Mouse (Mus musculus) kidney, embryonic 14.5 days (tissue): ENCODE data around the gene Olfr716. TPM values are rescaled to one million over a fixed set of nuclear protein-coding genes. Genes with fewer than 3 reads are reported as not detected.
"Not testable (repeated sequence)": the region's sequence is repeated elsewhere in the genome, so short reads cannot be mapped to it uniquely, and the experiment has no call there.

ENCODE experiments used
- ATAC-seq: fragments of 200-750 bp; cut with Nextera tagmentation; 2 replicates; pipeline ENCODE4 v1.8.0; 2017; ENCODE audit warnings: moderate number of reproducible peaks, mild to moderate bottlenecking, moderate TSS enrichment, moderate library complexity; ENCODE audit not compliant: low FRiP score, low TSS enrichment
- H3K27ac ChIP-seq: fragments of 300-500 bp; sonication (generic); 2 replicates; pipeline ENCODE4 v1.5.1; 2014; ENCODE audit warnings: low read depth, mild to moderate bottlenecking, low read length, moderate library complexity, mixed read lengths
- H3K27me3 ChIP-seq: fragments of 300-500 bp; sonication (generic); 2 replicates; pipeline ENCODE4 v1.6.1; 2014; ENCODE audit warnings: mild to moderate bottlenecking, low read length; ENCODE audit not compliant: control insufficient read depth, insufficient read depth
- H3K36me3 ChIP-seq: fragments of 300-500 bp; sonication (generic); 2 replicates; pipeline ENCODE4 v1.6.1; 2014; ENCODE audit warnings: low read length, mixed read lengths; ENCODE audit not compliant: control insufficient read depth, insufficient read depth
- H3K4me1 ChIP-seq: fragments of 300-500 bp; sonication (generic); 2 replicates; pipeline ENCODE4 v1.6.1; 2014; ENCODE audit warnings: low read length, mixed read lengths; ENCODE audit not compliant: control insufficient read depth, insufficient read depth
- H3K4me2 ChIP-seq: fragments of 300-500 bp; sonication (generic); replicated peaks from 2 replicates; pipeline ENCODE4 v1.6.1; 2014; ENCODE audit warnings: low read depth, mild to moderate bottlenecking, low read length
- H3K4me3 ChIP-seq: fragments of 300-500 bp; sonication (generic); 2 replicates; pipeline ENCODE4 v1.5.1; 2014; ENCODE audit warnings: mild to moderate bottlenecking, low read length
- H3K9ac ChIP-seq: fragments of 300-500 bp; sonication (generic); 2 replicates; pipeline ENCODE4 v1.6.1; 2014; ENCODE audit warnings: low read depth, mild to moderate bottlenecking, low read length, moderate library complexity
- H3K9me3 ChIP-seq: fragments of 300-500 bp; sonication (generic); 2 replicates; pipeline ENCODE4 v1.6.1; 2016; ENCODE audit warnings: low read length; ENCODE audit not compliant: control insufficient read depth
- WGBS: fragments of 180-500 bp; shearing (Covaris S2); extraction: QIAGEN DNeasy Blood & Tissue Kit; methylation state at CpG from one replicate; pipeline ENCODE4 v1.1.7; 2014; 5-methylcytosine and 5-hydroxymethylcytosine counted together
- polyA plus RNA-seq: library from polyadenylated mRNA; unstranded; fragments of >200 nt; fragmentation: Nextera tagmentation; extraction: Ambion mirVana; gene quantifications from 2 replicates; pipeline ENCODE4 v1.2.1, GENCODE M21; 2014

Gene Olfr716
- not detected in 2 replicates for polyA plus RNA-seq

DNA sequence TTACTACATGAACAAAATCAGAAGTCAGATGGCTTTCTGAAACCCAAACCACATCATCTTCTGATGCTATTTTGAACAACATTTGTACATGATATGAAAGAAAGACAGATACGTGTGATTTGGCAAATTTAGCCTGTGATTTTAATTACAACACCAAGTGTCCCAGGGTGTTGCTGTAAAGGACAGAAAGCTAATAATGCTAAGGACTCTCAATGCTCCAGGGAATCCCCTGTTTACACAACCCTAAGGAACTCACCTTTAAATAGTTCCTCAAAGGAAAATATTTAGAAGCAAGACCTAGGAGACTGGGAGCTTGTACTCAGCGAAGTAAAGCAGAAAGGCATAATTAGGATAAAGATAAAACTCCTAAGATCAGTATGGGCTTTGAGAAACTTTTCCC lies at the start of gene Olfr716:
Gene Olfr716 (plus strand): TSS at position 301 of the 400 bp plus-strand sequence.
- H3K4me3 ChIP-seq, H3K27me3 ChIP-seq, ATAC-seq, H3K9me3 ChIP-seq, H3K27ac ChIP-seq, H3K36me3 ChIP-seq, H3K4me2 ChIP-seq, H3K4me1 ChIP-seq, H3K9ac ChIP-seq: not testable (repeated sequence)
- 77% methylated on average over 2 of the region's 2 CpGs for WGBS

DNA sequence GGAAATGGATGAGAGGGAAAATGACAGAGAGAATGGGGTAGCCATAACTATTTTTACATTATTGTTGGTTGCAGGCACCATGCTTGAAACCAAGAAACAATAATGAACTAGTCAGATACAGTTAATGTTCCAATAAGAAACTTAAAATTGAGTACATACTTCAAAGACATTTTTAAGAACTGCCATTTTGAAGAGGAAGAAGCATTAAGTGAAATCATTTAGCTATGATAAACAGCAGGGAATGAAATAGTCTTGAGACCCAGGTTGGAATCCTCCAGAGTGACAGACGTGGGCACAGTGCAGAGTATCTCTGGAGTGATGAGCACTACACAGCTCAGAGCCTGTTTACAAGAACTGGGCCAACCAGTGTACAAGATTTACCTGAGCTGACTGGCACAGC lies 45.2 kb upstream of the Olfr716 start, which contains the start of gene Olfr17:
Gene Olfr17 (plus strand): TSS at position 301 of the 400 bp plus-strand sequence.
- no peak within 1 kb of the TSS for H3K9ac ChIP-seq
- H3K27ac ChIP-seq: no peak within 1 kb of the TSS
- no peak within 1 kb of the TSS for H3K4me3 ChIP-seq
- 54% methylated on average over 1 of the region's 1 CpGs for WGBS
- H3K4me1 ChIP-seq: no peaks in the 10 kb centered on the region
- no peak for ATAC-seq
- H3K27me3 ChIP-seq: no peaks in the 10 kb centered on the region
- no peaks in the 10 kb centered on the region for H3K9me3 ChIP-seq
- H3K36me3 ChIP-seq: no peaks in the 10 kb centered on the region
- H3K4me2 ChIP-seq: no peak within 1 kb of the TSS

DNA sequence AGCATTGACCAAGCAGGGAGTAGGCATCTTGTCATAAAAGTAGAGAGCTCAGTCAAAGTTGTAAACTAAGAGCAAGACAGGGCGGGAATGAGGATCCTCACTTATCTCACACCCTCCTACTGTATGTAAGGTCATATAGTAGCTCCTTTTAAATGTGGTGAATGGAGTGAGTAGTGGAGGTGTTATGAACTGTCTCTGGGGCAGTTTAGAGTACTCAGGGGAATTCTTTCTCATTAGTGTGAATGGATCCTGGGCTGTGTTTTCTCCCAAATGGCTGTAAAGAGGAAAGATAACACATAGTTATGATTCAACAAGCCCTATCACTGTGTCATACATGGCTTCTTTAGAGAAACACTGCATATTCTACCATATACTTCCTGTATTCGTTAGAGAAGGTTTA lies 27.9 kb upstream of the Olfr716 start, which contains the start of gene Olfr715b:
Gene Olfr715b (minus strand): TSS at position 101 of the 400 bp plus-strand sequence.
- not testable (repeated sequence) for H3K27me3 ChIP-seq, H3K9ac ChIP-seq, H3K4me2 ChIP-seq, H3K36me3 ChIP-seq, H3K4me1 ChIP-seq, H3K9me3 ChIP-seq, ATAC-seq, H3K4me3 ChIP-seq, H3K27ac ChIP-seq
- WGBS: 60% methylated on average over 1 of the region's 2 CpGs

DNA sequence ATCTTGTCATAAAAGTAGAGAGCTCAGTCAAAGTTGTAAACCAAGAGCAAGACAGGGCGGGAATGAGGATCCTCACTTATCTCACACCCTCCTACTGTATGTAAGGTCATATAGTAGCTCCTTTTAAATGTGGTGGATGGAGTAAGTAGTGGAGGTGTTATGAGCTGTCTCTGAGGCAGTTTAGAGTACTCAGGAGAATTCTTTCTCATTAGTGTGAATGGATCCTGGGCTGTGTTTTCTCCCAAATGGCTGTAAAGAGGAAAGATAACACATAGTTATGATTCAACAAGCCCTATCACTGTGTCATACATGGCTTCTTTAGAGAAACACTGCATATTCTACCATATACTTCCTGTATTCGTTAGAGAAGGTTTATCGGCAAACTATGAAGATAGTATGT lies 7.1 kb upstream of the Olfr716 start, which contains the start of gene Olfr715:
Gene Olfr715 (minus strand): TSS at position 101 of the 400 bp plus-strand sequence.
- H3K4me1 ChIP-seq, H3K27me3 ChIP-seq, H3K9me3 ChIP-seq, H3K4me2 ChIP-seq, H3K36me3 ChIP-seq, ATAC-seq, H3K9ac ChIP-seq, H3K27ac ChIP-seq, H3K4me3 ChIP-seq: not testable (repeated sequence)
- WGBS: 53% methylated on average over 1 of the region's 3 CpGs

DNA sequence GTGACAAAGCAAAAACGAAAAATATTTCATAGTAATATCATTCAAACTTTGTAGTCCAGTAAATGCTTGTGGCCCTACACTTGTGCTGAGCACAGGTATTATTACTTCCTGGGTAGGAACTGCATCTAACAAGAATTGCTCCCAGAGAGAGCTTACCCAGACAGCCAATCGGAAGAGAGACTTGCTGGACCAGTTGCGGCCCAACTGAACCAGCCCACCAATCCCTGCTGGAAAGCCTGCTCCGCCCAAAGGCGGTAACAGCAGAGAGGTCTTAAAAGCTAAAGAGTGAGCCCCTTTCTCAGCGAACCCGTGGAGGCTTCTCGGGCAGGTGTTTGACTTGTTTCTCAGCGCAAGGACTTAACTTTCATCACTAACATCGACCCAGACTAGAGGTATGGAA lies 28.6 kb downstream of the Olfr716 start, which contains the start of gene Nlrp14:
Gene Nlrp14 (plus strand): TSS at position 301 of the 400 bp plus-strand sequence.
- Histone ChIP-seq H3K27me3 (no peaks in the 10 kb centered on the region), H3K9ac (no peak within 1 kb of the TSS), H3K27ac (no peak within 1 kb of the TSS), H3K4me3 (no peak within 1 kb of the TSS), H3K4me1 (no peaks in the 10 kb centered on the region), H3K4me2 (no peak within 1 kb of the TSS), H3K36me3 (no peaks in the 10 kb centered on the region), H3K9me3 (no peaks in the 10 kb centered on the region)
- WGBS: 89% methylated on average over 10 of the region's 10 CpGs
- no peak for ATAC-seq

DNA sequence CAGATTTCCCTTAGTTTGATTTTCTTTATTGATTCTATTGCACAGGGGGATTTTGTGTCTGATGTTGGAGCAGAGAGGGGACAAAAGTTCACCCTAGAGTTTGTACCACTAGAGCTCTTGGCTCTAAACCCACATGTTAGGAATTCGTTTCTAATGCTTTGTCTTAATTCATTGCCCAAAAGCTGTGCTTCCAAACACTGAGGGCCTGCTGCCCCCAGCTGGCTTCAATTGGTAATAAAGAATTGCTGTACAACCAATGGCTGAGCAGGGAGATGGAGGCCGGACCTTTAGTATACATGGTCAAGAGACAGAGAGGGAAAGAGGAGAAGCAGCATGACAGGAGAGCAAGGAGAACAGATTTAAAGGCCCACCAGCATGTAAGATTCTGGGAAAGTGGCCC lies 42.3 kb downstream of the Olfr716 start:
- no peak overlapping the region for H3K4me3 ChIP-seq
- ATAC-seq: no peak
- no peak overlapping the region for H3K4me2 ChIP-seq
- H3K36me3 ChIP-seq: no peaks in the 10 kb centered on the region
- WGBS: 41% methylated on average over 2 of the region's 2 CpGs
- no peak overlapping the region for H3K9ac ChIP-seq
- no peaks in the 10 kb centered on the region for H3K4me1 ChIP-seq
- no peak overlapping the region for H3K27ac ChIP-seq
- no peaks in the 10 kb centered on the region for H3K27me3 ChIP-seq
- no peaks in the 10 kb centered on the region for H3K9me3 ChIP-seq

Other genes starting within 250 kb of the Olfr716 start
- not detected in 2 replicates for gene Olfr707, start 237.1 kb upstream of the Olfr716 start, polyA plus RNA-seq
- not detected in 2 replicates for gene Olfr1532-ps1, start 230.3 kb upstream of the Olfr716 start, polyA plus RNA-seq
- gene Olfr709-ps1, start 206.1 kb upstream of the Olfr716 start, polyA plus RNA-seq: not detected in 2 replicates
- gene Olfr710, start 190.0 kb upstream of the Olfr716 start, polyA plus RNA-seq: not detected in 2 replicates
- gene Olfr6, start 174.4 kb upstream of the Olfr716 start, polyA plus RNA-seq: not detected in 2 replicates
- not detected in 2 replicates for gene Olfr711, start 162.9 kb upstream of the Olfr716 start, polyA plus RNA-seq
- gene Olfr2, start 132.3 kb upstream of the Olfr716 start, polyA plus RNA-seq: not detected in 2 replicates
- gene Olfr713, start 107.2 kb upstream of the Olfr716 start, polyA plus RNA-seq: not detected in 2 replicates
- gene Olfr714, start 67.3 kb upstream of the Olfr716 start, polyA plus RNA-seq: not detected in 2 replicates
- not detected in 2 replicates for gene Olfr17, start 45.1 kb upstream of the Olfr716 start, polyA plus RNA-seq
- not detected in 2 replicates for gene Olfr715b, start 28.0 kb upstream of the Olfr716 start, polyA plus RNA-seq
- not detected in 2 replicates for gene Olfr715, start 7.2 kb upstream of the Olfr716 start, polyA plus RNA-seq
- not detected in 2 replicates for gene Nlrp14, start 28.7 kb downstream of the Olfr716 start, polyA plus RNA-seq
- not detected in 2 replicates for gene Rbmxl2, start 71.1 kb downstream of the Olfr716 start, polyA plus RNA-seq
- gene Syt9, start 232.4 kb downstream of the Olfr716 start, polyA plus RNA-seq: 4.5 and 4.8 TPM in 2 replicates